Comparison of ENCODE assay signal across 8 mouse cellular contexts in the genomic region with DNA sequence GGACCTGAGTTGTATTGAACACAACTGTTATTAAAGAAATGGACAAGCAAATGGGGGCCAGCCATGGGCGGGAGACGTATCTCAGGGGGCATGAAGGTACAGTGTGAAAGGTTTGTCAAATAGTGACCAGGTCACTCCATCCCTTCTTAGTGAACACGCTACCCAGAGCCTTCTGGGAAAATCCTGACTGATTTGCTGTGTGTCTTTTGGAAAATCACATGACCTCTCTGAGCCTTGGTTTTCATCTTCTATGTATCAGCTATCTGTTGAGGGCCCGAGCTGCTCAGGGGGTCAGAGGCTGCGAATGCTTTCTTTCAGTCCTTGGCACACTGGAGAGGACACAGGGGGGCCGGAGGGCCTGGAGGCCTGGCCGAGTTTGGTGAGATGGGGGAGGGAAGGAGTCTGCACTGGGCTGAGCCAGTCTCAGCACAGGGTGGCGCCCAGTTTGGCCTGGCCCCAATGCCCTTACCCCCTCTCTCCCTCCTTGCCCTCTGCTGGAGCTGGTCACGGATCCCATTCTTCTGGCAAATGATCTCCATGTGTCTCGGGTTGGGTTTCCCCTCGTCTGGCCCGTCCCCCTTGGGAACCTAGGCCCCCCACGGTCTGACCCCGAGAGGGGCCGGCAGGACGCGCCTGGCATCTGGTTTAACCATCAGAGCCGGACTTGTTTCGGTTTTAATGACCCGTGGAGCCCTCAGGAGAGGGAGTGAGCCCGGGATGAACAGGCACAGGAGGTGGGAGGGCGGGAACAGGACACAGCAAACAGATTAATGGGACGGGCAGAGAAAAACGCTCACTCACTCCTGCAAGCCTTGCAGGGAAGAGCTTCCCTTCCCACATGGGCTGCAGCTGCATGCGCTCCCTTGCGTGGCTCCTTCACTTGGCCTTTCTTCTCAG.
DNase-seq lines count a peak whose midpoint lies in the region; ATAC-seq and TF ChIP-seq lines count a peak whose summit lies in the region.

No protein-coding gene starts in this region.

- no peak for ATAC-seq in heart, embryonic 15.5 days (replicated peaks; ENCODE audit: insufficient number of reproducible peaks, insufficient read depth, low FRiP score, low read depth)
- ATAC-seq in limb, embryonic 13.5 days (ENCODE audit: low FRiP score, low read depth): no peak; the same call in 1 of the 2 replicates
- ATAC-seq in stomach, embryonic 15.5 days (ENCODE audit: insufficient read depth, low FRiP score, low read depth): no peak; the same call in 1 of the 2 replicates

- no peaks in the 10 kb centered on the region for H3K9me3 ChIP-seq in embryonic facial prominence, embryonic 10.5 days
- H3K9me3 ChIP-seq in heart, embryonic 15.5 days (replicated peaks): no peaks in the 10 kb centered on the region
- H3K9me3 ChIP-seq in limb, embryonic 13.5 days: no peaks in the 10 kb centered on the region
- H3K9me3 ChIP-seq in stomach, embryonic 15.5 days: no peaks in the 10 kb centered on the region

- no peaks in the 10 kb centered on the region for H3K36me3 ChIP-seq in embryonic facial prominence, embryonic 10.5 days (replicated peaks)
- H3K36me3 ChIP-seq in heart, embryonic 15.5 days: no peaks in the 10 kb centered on the region
- H3K36me3 ChIP-seq in limb, embryonic 13.5 days: no peaks in the 10 kb centered on the region
- H3K36me3 ChIP-seq in stomach, embryonic 15.5 days: no peaks in the 10 kb centered on the region

- no peak overlapping the region for H3K9ac ChIP-seq in heart, embryonic 15.5 days
- H3K9ac ChIP-seq in limb, embryonic 13.5 days: no peak overlapping the region
- no peak overlapping the region for H3K9ac ChIP-seq in stomach, embryonic 15.5 days

- H3K27ac ChIP-seq in embryonic facial prominence, embryonic 10.5 days (replicated peaks): peak overlapping the region; percentile 84
- H3K27ac ChIP-seq in heart, embryonic 15.5 days: no peak overlapping the region
- 0 out of 2 replicates have a peak overlapping the region, but pooled peaks have one; percentile 12 for H3K27ac ChIP-seq in limb, embryonic 13.5 days
- 0 out of 2 replicates have a peak overlapping the region, but pooled peaks have one; percentile 1 for H3K27ac ChIP-seq in stomach, embryonic 15.5 days
- H3K27ac ChIP-seq in left cerebral cortex, adult 2 months: no peak overlapping the region

- 11% methylated on average over 26 of the region's 26 CpGs for WGBS in embryonic facial prominence, embryonic 10.5 days
- 32% methylated on average over 26 of the region's 26 CpGs for WGBS in heart, embryonic 15.5 days
- 15% methylated on average over 26 of the region's 26 CpGs for WGBS in limb, embryonic 13.5 days
- 26% methylated on average over 26 of the region's 26 CpGs for WGBS in stomach, embryonic 15.5 days

- DNase-seq in 3134 (ENCODE audit: extremely low read depth, insufficient read length, low spot score): peak; percentile 41
- DNase-seq in embryonic facial prominence, embryonic 10.5 days (ENCODE audit: low spot score): peak; percentile 90
- DNase-seq in urinary bladder, postnatal 36 days (ENCODE audit: low spot score in 2 of 2): no peak
- DNase-seq in right cerebral cortex, postnatal 10 days (ENCODE audit: low spot score in 2 of 2): no peak
- DNase-seq in left cerebral cortex, adult 2 months (ENCODE audit: extremely low spot score in 1 of 2, low spot score in 2 of 2): no peak

- peaks cover 91% of the 10 kb centered on the region for H3K4me1 ChIP-seq in embryonic facial prominence, embryonic 10.5 days
- peaks cover 72% of the 10 kb centered on the region for H3K4me1 ChIP-seq in heart, embryonic 15.5 days (replicated peaks)
- H3K4me1 ChIP-seq in limb, embryonic 13.5 days: peaks cover 62% of the 10 kb centered on the region
- H3K4me1 ChIP-seq in stomach, embryonic 15.5 days: peaks cover 20% of the 10 kb centered on the region

- peaks cover 47% of the 10 kb centered on the region for H3K27me3 ChIP-seq in embryonic facial prominence, embryonic 10.5 days (replicated peaks; ENCODE audit: low read depth, poor library complexity, severe bottlenecking)
- peaks cover 44% of the 10 kb centered on the region for H3K27me3 ChIP-seq in heart, embryonic 15.5 days
- H3K27me3 ChIP-seq in limb, embryonic 13.5 days: peaks cover 21% of the 10 kb centered on the region
- H3K27me3 ChIP-seq in stomach, embryonic 15.5 days (replicated peaks): no peaks in the 10 kb centered on the region

- peak overlapping the region; percentile 33 for H3K4me3 ChIP-seq in embryonic facial prominence, embryonic 10.5 days
- H3K4me3 ChIP-seq in heart, embryonic 15.5 days: no peak overlapping the region
- H3K4me3 ChIP-seq in limb, embryonic 13.5 days: no peak overlapping the region
- peak overlapping the region; percentile 13 for H3K4me3 ChIP-seq in stomach, embryonic 15.5 days (replicated peaks)
- H3K4me3 ChIP-seq in left cerebral cortex, adult 2 months: no peak overlapping the region

- TF ChIP-seq CTCF in left cerebral cortex, adult 2 months (IDR thresholded peaks at IDR 0.05): no peak

- intact Hi-C loops in left cerebral cortex, adult 2 months (cut with DNase I): no loop called here

- H3K4me2 ChIP-seq in heart, embryonic 15.5 days: peak overlapping the region; percentile 34
- H3K4me2 ChIP-seq in limb, embryonic 13.5 days (replicated peaks): peak overlapping the region; percentile 54
- H3K4me2 ChIP-seq in stomach, embryonic 15.5 days: peak overlapping the region; percentile 42

Comparison
In these comparisons a context has a peak if more than half of its experiments do, and no peak if none do; other contexts are left out.
1. DNase-seq: peak in 3134 (single experiment) and embryonic facial prominence, embryonic 10.5 days (single experiment); none in urinary bladder, postnatal 36 days (0 of 2), right cerebral cortex, postnatal 10 days (0 of 2) and left cerebral cortex, adult 2 months (0 of 2).
2. H3K27ac ChIP-seq: peak in embryonic facial prominence, embryonic 10.5 days (single experiment), limb, embryonic 13.5 days (single experiment) and stomach, embryonic 15.5 days (single experiment); none in heart, embryonic 15.5 days (single experiment) and left cerebral cortex, adult 2 months (single experiment).
3. H3K4me3 ChIP-seq: peak in embryonic facial prominence, embryonic 10.5 days (single experiment) and stomach, embryonic 15.5 days (single experiment); none in heart, embryonic 15.5 days (single experiment), limb, embryonic 13.5 days (single experiment) and left cerebral cortex, adult 2 months (single experiment).
4. Peak in every context shown above with its lines, with median percentiles within 50 percentile points of each other: H3K4me2 ChIP-seq.